Mouse (Mus musculus) cerebellum, adult 11-12 months (tissue): ENCODE results near the gene Kif5a.
A peak's percentile ranks its signal among the peaks of the same experiment; 100 is the strongest.

Experiments
- DNase-seq: peaks from one replicate; pipeline ENCODE4 v3.0.0; 2022

The Kif5a gene

GRCm38 (mm10) chr10:127288800-127289572, 25.8 kb upstream of the Kif5a start, which contains the start of gene Mbd6:
Mbd6 (minus strand) TSS chr10:127289018.
- DNase-seq = peak; percentile 96

- DNase-seq = no peak
These were observed 25.2 kb upstream of the Kif5a start for GRCm38 (mm10) chr10:127288328-127288799.

- no peak for DNase-seq
These were observed 24.8 kb upstream of the Kif5a start for GRCm38 (mm10) chr10:127287936-127288293.

- DNase-seq = peak; percentile 62
These were observed 24.3 kb upstream of the Kif5a start for GRCm38 (mm10) chr10:127287271-127287935.

- peak; percentile 72 for DNase-seq
These were observed 23.6 kb upstream of the Kif5a start for GRCm38 (mm10) chr10:127286730-127287129.

- peak; percentile 61 for DNase-seq
These were observed 23.0 kb upstream of the Kif5a start for GRCm38 (mm10) chr10:127286194-127286593.

GRCm38 (mm10) chr10:127285644-127286043, 22.5 kb upstream of the Kif5a start:
- peak; percentile 58 for DNase-seq

GRCm38 (mm10) chr10:127284724-127285500, 21.8 kb upstream of the Kif5a start:
- peak; percentile 42 for DNase-seq

GRCm38 (mm10) chr10:127284105-127284622, 21.0 kb upstream of the Kif5a start:
- DNase-seq = peak; percentile 45

- peak; percentile 38 for DNase-seq
These were observed 19.6 kb upstream of the Kif5a start for GRCm38 (mm10) chr10:127282620-127283215.

GRCm38 (mm10) chr10:127281316-127281715, 18.2 kb upstream of the Kif5a start:
- no peak for DNase-seq

- no peak for DNase-seq
These were observed 16.6 kb upstream of the Kif5a start for GRCm38 (mm10) chr10:127279730-127280129.

GRCm38 (mm10) chr10:127274261-127275022, 11.3 kb upstream of the Kif5a start:
- DNase-seq = no peak

GRCm38 (mm10) chr10:127272371-127272770, 9.2 kb upstream of the Kif5a start:
- no peak for DNase-seq

- DNase-seq = no peak
These were observed 6.7 kb upstream of the Kif5a start for GRCm38 (mm10) chr10:127269884-127270283.

- no peak for DNase-seq
These were observed 5.9 kb upstream of the Kif5a start for GRCm38 (mm10) chr10:127269036-127269435.

- peak; percentile 29 for DNase-seq
These were observed 5.3 kb upstream of the Kif5a start for GRCm38 (mm10) chr10:127268401-127268800.

- peak; percentile 48 for DNase-seq
These were observed 4.2 kb upstream of the Kif5a start for GRCm38 (mm10) chr10:127267318-127267717.

- peak; percentile 96 for DNase-seq
These were observed 3.3 kb upstream of the Kif5a start, which contains the start of gene Dctn2 for GRCm38 (mm10) chr10:127266112-127267091. Dctn2 (plus strand) TSS chr10:127266368.

- peak; percentile 56 for DNase-seq
These were observed 2.6 kb upstream of the Kif5a start for GRCm38 (mm10) chr10:127265727-127266111.
